Mouse (Mus musculus) bone marrow macrophage, adult 2 months (primary cell): ENCODE measurements around the gene Sgk1.

Experiments used
- CTCF ChIP-seq: IDR thresholded peaks from 2 replicates; pipeline ENCODE4 v1.5.1; 2012; ENCODE audit warnings: low read depth, mild to moderate bottlenecking, low read length, moderate library complexity
- POLR2A ChIP-seq: IDR thresholded peaks from 2 replicates; pipeline ENCODE4 v1.6.1; 2012; ENCODE audit warnings: mild to moderate bottlenecking, low read depth, low read length, borderline replicate concordance

DNA sequence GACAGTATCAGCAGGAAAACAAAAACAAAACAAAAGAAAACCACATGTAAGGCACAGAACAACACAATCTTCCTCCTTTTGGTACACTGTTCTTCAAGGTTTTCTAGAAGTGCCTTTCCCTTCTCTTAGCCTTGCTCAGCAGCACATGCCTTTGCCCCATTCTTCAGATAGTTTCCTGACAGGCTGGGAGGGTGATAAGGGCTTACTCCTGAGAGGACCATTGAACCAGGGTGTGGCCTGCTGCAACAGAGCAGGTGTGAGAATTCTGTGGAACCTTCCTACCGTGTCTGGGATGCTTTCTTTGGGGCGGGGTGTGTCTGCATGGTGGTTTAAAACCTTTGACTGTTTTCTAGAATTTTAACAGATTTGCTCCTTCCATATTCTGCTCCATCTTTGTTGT, 79.1 kb downstream of the Sgk1 start:
- no peak for TF ChIP-seq CTCF
- no peak for TF ChIP-seq POLR2A
